Mouse (Mus musculus) induced T-regulatory cell, adult 2 months (primary cell): ENCODE measurements at regions not wholly inside any gene's neighbourhood (a gene's known extent, or its start where the extent isn't known, plus 50 kb on each side); places are given as distances from the start of the nearest gene placed in this dataset.

Experiments used
- DNase-seq: peaks from one replicate; pipeline ENCODE4 v3.0.0-alpha.2; 2012; ENCODE audit warnings: low read depth

DNA sequence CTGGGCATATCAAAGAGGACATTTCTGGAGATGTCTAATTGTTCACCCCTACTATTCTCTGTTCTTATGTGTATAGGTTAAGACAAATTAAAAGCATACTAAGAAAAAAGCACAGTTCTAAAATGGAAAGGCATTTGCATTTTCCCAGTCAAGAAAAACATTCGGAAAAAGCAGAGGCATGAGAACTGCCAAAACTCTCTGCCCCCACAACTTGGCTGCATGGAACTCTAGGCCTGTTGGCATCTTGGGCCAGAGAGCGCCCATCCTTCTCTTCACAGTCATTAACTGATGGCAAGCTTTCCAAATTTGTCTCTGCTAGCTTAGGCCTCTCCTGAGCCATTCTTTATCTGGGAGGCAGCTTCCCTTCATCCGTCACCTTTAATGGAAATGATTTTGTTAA lies 281.6 kb downstream of the Tex13c3 start:
- DNase-seq: no peak

DNA sequence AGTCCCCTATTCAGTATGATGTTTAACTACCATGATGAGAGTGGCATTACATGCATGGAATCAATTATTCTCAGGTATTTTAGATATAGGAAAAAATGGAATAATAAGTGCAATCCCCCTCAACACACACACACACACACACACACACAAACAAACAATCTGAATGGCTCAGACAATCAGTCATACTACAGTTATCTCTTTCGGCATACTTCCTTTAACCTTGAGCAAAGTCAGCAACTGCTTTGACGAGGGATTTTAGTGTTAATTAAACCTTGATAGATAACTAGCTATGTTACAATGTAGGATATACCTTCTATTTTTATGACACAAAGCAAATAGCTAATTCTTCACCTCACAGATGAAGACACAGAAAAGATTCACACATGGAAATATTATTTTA lies 312.1 kb downstream of the Tex13c3 start:
- no peak for DNase-seq

DNA sequence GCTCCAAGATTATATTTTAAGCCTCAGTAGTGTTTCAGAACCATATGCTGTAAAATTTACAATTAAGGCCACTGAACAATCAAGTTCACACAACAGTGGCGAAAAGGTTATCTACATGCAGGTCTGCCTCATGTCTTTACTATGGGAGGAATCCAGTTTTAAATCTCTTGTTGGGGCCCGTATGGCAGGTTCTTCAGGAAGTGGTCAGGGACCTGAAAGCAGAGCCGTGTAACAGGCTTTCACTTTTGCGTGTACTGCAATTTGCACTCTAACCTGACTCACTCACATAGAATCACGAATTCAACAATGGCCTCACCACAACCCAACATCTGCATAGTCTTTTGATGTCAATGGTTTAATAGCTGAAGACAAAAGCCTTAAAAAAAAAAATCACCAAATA lies 312.6 kb downstream of the Tex13c3 start:
- DNase-seq: peak; percentile 51

DNA sequence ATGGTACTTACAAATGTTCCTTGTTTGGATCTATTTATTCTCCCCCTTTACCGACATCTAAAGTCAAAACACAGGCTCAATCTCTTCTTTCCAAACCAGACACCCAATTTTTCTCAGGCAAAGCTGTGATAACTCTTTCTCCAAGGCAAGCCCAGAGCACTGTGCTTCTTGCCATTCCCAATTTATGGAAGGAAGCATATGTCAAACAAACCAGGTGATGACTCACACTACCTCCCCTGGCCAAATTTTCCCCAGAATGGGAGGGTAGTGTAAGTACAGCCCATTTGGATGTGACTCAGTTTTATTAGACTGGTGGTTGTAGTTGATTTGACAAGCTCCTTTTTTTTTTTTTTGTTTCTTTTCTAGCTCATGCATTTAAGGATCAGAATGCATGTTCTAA lies 313.0 kb downstream of the Tex13c3 start:
- DNase-seq: no peak

DNA sequence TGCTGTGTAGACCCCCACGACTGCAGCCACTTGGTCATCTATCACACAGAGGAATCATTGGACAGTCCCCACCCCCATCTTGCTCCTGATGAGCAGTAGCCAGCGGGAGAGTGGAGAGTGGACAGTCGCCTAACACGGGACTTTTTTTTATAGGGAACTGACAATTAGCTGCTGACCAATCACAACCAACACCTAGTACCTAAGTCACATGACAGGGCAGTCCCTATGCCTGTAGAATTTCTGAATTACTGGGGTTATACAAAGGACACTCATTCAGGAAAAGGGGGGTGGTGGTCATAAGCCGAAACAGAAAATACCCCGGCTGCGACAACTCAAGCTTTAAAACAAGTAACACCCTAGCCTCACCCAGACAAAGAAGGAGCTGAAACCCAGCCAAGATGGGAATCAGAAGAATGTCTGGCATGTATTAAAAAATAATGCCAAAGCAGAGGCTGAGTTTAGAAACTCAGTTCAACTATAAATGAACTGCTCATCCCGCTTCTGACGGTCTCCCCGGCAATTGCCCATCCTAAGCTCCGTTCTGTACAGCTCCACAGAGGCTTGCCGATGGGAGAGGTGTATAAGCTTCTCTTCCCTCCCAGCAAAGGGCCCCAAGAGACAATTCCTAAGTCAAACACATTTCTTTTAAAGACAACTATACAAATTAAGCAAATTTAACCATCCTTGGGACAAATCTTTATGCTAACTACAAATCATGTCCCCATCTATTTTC lies 313.8 kb downstream of the Tex13c3 start:
- DNase-seq: peak; percentile 2

DNA sequence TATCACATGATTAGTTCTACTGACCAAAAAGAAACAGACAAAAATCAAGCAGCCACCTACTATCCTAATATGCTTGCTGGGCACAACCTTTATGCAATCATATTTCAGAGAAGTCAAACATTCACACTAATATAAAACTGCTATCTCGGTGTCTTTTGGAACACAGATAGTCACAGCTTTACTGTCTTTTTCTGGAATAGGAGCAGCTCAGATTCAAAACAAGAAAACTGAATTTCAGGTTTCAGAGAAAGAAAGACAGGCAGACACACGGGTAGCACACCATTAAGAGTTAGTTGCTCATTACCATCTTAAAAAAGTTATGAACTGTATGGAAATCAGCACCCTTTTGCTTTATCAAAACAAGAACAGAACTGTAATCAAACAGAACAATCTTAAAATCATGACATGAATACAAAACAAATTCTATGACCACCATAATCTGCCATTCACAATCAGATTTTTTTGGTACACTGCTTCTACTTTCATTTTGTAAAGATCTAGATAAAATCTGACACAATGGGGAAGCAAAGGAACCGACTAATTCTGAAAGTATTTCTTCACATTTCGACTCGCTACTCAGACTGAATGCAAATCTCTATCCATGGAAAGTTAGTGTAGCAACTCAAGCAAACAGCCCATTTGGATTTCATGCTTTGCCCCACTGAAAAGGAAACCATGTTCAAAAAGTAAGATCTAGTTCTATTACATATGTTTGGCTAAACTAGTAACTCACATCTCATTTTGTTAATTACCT lies 315.1 kb downstream of the Tex13c3 start:
- DNase-seq: peak; percentile 55

DNA sequence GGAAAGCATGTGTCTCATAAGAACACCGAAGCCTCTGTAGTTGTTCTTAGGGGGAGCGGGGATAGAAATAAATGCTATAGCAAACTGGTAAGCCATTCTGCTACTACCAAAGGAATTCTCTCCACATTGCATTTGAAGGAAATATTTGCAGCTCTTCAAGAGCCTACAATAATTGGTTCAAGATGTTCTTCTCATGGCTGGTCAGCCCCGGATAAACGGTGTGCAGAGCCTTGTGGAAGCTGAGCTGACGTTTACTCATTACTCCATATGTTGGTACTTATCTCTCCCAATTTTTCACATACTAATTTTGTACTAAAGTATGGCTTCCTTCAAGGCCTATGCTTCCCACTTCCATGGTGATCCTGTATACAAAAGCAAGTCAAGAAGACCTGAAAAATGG lies 317.0 kb downstream of the Tex13c3 start:
- no peak for DNase-seq

DNA sequence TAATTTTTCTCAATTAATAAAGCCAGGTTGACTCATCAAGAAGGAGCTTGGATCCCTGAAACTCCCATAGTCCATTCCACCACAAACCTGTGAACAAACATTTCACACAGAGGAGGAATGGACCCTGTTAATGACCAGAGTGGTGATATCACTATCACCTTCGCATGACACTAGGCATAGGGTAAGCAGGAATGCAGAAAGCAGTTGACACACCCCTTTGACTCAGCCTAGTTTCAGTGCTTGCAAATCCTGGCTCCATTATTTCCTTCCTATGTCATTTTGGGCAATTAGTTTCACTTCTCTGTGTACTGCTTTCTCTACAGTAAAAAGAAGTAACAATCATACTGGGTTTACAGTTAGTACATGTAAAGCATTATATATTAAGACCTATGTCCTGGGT lies 318.2 kb downstream of the Tex13c3 start:
- no peak for DNase-seq

DNA sequence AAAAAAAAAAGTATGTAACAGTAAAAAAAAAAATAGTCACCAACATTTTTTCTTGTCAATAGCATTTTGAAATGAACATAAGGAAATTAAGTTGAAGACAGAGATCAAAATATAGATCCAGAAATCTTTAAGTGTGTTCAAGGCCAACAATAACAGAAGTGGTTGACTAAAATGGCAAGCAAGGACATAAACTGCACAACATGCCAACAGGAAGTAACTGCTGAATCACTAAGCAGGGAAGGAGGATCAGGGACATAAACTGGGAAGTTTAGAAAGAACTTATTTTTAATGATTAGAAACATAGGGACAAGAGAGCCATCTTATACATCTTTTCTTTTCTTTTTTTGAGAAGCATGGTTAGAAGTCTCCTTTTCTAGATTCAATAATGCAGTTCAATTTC lies 318.8 kb downstream of the Tex13c3 start:
- no peak for DNase-seq

DNA sequence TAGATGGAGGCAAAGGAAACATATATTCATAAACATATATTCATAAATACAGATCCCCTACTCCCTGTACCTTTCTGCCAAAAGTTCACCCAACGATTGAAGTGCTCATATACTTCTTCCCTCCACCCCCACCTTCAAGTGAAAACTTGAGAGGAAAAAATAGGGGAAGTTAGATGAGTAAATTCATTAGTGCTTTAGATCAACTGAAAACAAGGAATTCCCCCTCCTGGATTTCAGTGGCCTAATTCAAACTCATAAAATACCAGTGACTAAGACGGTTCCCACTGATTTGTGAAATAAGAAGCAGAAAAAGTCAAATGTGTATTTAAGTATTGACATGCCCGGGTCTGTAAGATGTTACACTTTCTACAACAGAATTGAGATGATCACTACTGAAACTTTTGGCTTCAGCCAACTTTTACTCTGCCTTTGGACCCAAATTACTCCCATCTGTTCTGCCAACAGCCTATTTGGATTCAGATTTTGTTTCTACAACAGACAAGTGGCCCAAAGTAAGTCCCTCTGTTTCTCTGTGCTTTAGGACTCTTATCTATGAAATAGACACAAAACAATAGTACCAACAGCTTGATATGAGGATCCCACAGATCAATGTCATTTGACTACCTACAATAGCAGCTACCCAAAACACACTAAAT lies 320.7 kb downstream of the Tex13c3 start:
- DNase-seq: no peak

DNA sequence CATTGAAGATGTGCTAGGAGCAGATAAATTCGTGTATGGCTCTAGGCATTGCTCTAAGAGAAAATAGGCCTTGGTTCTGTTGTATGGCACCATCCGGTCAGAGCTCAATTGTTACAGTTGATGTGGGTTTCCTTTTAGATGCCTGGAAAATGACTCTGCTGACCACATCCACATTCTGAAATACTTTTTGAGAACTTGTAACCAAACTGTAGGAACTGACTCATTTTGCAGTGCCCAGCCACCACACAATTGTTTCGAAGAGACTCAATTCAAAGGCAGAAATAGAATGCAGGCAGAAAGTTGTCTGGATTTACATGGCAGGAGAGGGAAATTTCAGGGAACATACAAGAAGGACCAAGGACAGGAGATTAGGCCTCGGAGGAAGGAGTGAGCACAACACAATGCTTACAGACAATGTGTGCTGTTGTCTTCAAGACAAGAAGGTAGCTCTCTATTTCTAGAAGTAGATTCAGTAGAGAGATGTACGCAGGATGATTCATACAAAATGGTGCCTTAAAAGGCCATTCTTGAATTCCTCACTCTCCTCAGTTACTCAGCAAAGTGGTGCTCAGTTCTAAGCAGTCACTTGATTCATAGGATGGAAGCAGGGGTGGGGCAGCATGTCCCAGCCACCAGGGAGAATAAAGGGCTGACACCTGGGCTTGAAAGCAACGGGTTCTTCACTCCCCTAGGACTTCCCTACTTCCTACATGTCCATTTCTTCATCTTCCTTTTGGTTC lies 323.5 kb downstream of the Tex13c3 start:
- DNase-seq: no peak

DNA sequence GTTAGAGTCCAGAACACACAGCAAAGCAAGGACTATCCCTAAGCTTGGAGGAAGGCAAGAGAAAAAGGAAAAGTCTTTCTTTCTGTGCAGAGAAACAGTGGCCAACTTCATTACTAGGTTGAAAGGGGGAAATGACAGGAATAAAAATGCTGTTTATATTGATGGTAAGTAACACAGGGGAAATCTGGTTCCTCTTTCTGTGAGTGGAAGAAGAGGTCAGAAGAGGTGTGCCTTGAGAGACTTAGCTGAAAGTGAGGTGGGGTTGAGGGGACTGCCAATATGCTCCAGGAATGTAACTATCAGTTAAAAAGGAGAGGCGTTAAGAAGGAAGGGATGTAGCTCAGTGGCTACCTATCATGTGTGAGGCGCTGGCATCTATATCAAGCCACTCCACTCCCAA lies 327.5 kb downstream of the Tex13c3 start:
- no peak for DNase-seq

DNA sequence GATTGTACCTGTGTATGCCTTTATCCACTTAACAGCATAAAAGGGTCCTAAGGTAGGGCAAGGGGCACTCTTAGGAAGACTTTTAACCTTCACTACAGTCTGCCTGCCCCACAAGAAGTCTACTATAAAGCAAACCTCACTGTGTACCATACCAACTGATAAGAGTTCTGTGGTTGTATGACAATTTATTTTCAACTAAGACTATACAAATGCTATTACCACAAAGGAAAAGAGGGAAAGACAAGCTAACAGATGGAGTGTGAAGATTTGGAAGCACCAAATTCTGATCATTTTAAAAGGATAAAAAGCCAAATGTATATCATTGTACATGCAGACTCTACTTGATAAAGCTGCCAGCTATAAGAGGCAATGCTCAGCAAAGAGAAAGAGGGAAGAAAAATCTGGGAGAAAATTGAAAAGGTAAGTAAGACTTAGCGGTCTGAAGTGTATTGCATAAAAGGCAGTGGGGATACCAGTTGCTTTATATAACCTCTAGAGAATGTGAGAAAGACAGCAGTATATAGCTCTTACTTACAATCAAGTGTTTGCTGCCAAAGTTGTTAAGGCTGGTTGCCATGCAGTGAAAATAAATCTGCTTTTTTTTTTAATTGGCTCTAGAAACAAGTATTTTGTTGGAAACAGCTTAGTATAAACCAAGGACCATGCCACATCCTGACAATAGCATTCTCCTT lies 328.8 kb downstream of the Tex13c3 start:
- no peak for DNase-seq

DNA sequence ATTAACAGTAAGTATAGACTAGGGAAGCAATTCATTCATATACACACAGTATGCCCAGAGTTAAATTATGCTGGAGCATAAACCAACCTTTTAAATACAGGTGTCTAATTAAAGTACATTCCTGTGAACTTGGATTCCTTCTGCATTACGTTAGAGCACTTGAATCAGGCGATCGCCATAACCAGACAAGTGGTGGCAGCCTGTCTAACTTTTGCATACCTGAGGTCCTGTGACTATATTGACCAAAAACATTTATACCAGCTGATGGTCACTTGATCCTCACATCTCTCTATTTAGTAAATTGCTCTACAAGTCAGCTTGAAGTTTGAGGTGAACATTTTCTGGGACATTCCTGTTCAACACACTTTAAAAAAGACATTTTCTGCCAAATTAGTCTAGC lies 330.5 kb downstream of the Tex13c3 start:
- DNase-seq: no peak

DNA sequence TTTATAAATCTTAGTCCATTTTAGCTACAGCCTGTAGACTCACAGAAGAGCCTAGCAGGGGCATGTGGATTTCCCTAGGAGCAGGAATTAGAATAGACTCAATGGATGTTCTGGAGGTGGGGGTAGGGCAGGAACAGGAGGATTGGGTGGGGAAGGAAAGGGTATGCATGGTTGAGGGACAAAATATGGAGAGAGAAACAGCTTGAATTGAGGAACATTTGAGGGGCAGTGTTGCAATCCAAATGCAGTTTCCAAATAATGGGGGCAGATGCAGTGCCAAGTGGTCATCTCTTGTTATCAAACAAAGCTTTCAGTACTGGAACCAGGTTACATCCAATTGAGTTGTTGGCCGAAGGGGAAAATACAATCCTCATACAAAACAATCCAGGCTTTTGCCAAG lies 332.4 kb downstream of the Tex13c3 start:
- no peak for DNase-seq

DNA sequence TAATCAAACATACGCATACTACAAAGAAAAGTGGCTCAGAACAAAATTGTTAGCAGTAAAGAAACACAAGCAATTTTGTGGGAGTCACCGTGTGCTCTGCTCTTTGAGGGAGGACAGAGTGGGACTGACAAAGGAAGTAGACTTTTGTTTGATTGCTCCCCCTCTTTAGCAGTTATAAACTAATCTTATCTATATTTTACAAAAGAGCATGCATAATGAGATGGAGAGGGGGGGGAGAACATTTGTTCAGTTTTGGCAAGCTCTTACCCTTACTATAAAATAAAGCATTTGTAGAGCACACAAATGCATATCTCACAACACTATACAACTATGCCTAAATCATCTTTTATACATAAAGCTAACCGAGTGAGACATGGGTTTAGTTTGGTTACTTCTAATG lies 332.9 kb downstream of the Tex13c3 start:
- no peak for DNase-seq

DNA sequence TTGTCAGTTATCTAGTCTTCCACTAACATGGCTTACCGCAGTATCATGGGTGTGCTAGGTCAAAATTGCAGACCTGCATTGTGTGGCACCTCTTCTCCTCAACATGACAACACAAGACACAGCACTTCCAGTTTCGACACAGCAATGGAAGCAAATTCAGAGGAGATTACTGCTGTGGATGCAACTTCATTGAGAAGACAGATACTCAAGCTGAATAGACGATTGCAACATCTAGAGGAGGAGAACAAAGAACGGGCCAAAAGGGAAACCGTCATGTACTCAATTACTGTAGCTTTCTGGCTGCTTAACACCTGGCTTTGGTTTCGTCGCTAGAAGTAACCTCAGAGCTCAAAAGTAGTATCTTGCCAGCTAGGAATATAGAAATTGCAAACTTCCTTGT lies 368.4 kb downstream of the Tex13c3 start:
- DNase-seq: no peak

DNA sequence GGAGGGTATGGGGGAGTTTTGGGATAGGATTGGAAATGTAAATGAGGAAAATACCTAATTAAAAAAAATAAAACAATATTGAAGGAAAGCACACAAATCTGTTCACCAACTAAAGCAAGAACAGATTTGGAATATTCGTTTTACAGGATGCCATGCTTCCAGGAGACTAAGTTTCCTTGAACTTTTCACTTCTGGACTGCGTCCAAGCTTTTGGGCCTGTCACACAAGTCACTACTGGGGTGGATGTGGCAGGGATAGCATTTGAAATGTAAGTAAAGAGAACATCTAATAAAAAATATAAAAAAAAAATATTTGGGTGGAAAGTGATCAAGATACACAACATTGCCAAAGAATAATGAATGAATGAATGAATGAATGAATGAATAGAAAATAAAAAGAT lies 378.2 kb downstream of the Tex13c3 start:
- DNase-seq: no peak

DNA sequence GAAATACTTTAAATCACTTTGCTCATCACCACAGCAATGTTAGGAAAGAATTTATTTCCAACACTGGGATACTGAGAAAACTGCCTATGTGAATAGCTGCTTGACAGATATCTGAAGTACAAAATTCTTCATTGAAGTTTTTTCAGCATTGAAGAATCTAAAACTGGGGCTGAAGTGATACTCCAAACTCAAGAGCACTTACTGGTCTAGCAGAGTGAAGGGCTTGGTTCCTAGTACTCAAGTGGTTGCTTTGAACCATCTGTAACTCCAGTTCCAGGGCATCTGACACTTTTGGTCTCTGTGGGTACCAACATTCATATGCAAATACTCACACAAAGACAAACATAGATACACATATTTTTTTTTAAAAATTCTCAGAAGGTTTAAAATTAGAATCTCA lies 385.2 kb downstream of the Tex13c3 start:
- no peak for DNase-seq

DNA sequence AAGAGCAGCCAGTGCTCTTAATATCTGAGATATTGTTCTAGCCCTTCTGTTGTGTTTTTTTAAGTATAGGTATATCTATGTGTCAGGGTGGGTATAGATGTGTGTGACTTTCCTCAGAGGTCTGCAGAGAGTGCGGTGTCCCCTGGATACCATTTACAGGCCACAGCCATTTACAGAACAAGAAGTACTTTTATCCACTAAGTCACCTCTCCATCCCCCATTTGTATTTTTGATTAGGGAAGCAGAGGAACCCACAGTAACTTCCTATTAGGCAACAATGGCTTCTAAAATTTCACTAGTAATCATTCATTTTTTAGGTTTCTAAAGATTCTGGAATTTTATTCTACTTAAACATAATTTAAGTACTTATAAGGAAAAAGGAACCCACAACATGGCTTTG lies 396.7 kb downstream of the Tex13c3 start:
- no peak for DNase-seq

DNA sequence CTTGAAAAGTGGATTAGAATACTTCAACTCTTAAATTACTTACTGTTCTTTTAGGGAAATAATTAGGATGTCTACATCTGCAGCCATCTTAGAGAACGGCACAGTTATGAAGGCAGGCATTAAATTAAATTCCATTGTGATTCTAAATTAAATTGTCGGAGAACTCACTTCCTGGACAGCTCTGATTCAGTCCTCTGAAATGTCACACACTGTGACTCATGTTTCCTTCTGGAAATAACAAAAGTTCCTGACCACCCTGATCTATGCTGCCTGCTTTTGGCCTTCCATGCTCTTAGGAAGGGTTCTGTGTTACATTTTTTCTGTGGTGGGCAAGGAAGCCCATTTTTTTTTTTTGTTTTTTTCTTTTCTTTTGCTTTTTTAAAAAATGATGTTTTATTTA lies 401.1 kb downstream of the Tex13c3 start:
- DNase-seq: no peak
